Mouse (Mus musculus): Measurements from ENCODE around the gene Nphp1. TPM values are rescaled to one million over a fixed set of nuclear protein-coding genes. Genes with fewer than 3 reads are reported as not detected.

Gene Nphp1
- polyA plus RNA-seq (2012; rRNA removed) = 5.5 and 5.6 TPM in 2 replicates

GRCm38 (mm10) chr2:127788440-127789116 is at the start of gene Nphp1:
Gene Nphp1 (minus strand): TSS chr2:127788897.
- Histone ChIP-seq H3K4me1 (replicated peaks; ENCODE audit: control insufficient read depth, insufficient read depth, low read length) (peaks cover 6% of the 10 kb centered on the region), H3K27me3 (ENCODE audit: control insufficient read depth, insufficient read depth, low read length) (no peaks in the 10 kb centered on the region), H3K4me3 (ENCODE audit: control insufficient read depth, insufficient read depth, low read length) (peak within 1 kb of the TSS; percentile 50), H3K27ac (ENCODE audit: control insufficient read depth, insufficient read depth, low read length) (no peak within 1 kb of the TSS), H3K36me3 (ENCODE audit: control insufficient read depth, insufficient read depth, low read length) (no peaks in the 10 kb centered on the region)
- under 1% methylated on average over 40 of the region's 40 CpGs for WGBS
- 0 out of 2 replicates have a peak, but pooled peaks have one; percentile 30 for TF ChIP-seq POLR2A (IDR thresholded peaks at IDR 0.05; ENCODE audit: control insufficient read depth, extremely low read depth, insufficient read depth, low read length, poor library complexity)
- TF ChIP-seq CTCF (IDR thresholded peaks at IDR 0.05; ENCODE audit: borderline replicate concordance, control insufficient read depth, extremely low read depth, insufficient read depth, low read length, poor library complexity) = no peak
- peak; percentile 87 for DNase-seq

- TF ChIP-seq POLR2A (IDR thresholded peaks at IDR 0.05; ENCODE audit: control insufficient read depth, extremely low read depth, insufficient read depth, low read length, poor library complexity) (no peak), CTCF (IDR thresholded peaks at IDR 0.05; ENCODE audit: borderline replicate concordance, control insufficient read depth, extremely low read depth, insufficient read depth, low read length, poor library complexity) (no peak)
- WGBS = 4% methylated on average over 2 of the region's 2 CpGs
- DNase-seq = peak; percentile 19
- no peaks in the 10 kb centered on the region; the same call in 1 of the 2 replicates for H3K27me3 ChIP-seq (ENCODE audit: control insufficient read depth, insufficient read depth, low read length)
- no peak overlapping the region for H3K4me3 ChIP-seq (ENCODE audit: control insufficient read depth, insufficient read depth, low read length)
- no peak overlapping the region for H3K27ac ChIP-seq (ENCODE audit: control insufficient read depth, insufficient read depth, low read length)
- H3K4me1 ChIP-seq (replicated peaks; ENCODE audit: control insufficient read depth, insufficient read depth, low read length) = peaks cover 4% of the 10 kb centered on the region
- H3K36me3 ChIP-seq (ENCODE audit: control insufficient read depth, insufficient read depth, low read length) = no peaks in the 10 kb centered on the region
Observed at GRCm38 (mm10) chr2:127832833-127833190, 44.1 kb upstream of the Nphp1 start.

- 11% methylated on average over 11 of the region's 11 CpGs for WGBS
- H3K27ac ChIP-seq (ENCODE audit: control insufficient read depth, insufficient read depth, low read length) = no peak overlapping the region
Observed at GRCm38 (mm10) chr2:127832103-127832832, 43.6 kb upstream of the Nphp1 start.

DNA sequence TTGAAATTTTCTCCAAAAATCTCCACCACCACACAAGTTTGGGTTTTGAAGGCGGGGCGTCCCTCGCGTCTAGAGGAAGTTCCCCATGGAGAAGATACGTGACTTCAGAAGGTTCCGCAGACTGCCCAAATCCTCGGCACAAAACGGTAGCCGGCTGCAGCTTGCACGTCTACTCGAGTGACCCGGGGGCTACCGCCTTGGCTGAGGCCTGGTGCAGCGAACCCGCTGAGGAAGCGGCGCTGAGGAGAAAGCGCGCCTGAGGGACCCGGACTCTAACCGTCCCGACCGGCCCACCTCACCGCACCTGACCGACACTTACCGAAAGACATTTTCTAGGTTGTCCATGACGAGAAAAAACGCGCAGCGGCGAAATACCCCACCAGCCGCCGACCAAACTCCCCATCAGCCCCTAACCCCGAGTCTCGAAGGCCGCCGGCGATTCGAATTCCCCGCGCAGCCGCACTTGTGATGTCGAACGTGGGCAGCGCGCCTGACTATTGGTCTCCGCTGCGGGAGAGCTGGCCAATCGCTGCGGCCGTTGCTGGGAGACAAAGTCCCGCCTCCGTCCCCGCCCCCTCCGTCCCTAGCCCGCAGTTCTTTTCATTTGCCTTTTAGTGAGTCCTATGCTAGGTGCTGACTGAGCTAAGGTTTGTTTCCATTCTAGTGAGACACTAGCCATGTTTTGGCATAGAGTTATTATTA is 42.9 kb upstream of the Nphp1 start, which contains the start of gene Bub1:
Gene Bub1 (minus strand): TSS at position 465 of the 702 bp plus-strand sequence.
- TF ChIP-seq CTCF (IDR thresholded peaks at IDR 0.05; ENCODE audit: borderline replicate concordance, control insufficient read depth, extremely low read depth, insufficient read depth, low read length, poor library complexity) = 0 out of 2 replicates have a peak, but pooled peaks have one; percentile 29
- no peak for TF ChIP-seq POLR2A (IDR thresholded peaks at IDR 0.05; ENCODE audit: control insufficient read depth, extremely low read depth, insufficient read depth, low read length, poor library complexity)
- peaks cover 4% of the 10 kb centered on the region for H3K4me1 ChIP-seq (replicated peaks; ENCODE audit: control insufficient read depth, insufficient read depth, low read length)
- under 1% methylated on average over 56 of the region's 56 CpGs for WGBS
- H3K4me3 ChIP-seq (ENCODE audit: control insufficient read depth, insufficient read depth, low read length) = peak within 1 kb of the TSS; percentile 74
- no peaks in the 10 kb centered on the region; the same call in none of the 2 replicates for H3K36me3 ChIP-seq (ENCODE audit: control insufficient read depth, insufficient read depth, low read length)
- H3K27ac ChIP-seq (ENCODE audit: control insufficient read depth, insufficient read depth, low read length) = no peak within 1 kb of the TSS
- no peaks in the 10 kb centered on the region; the same call in 1 of the 2 replicates for H3K27me3 ChIP-seq (ENCODE audit: control insufficient read depth, insufficient read depth, low read length)
- peak; percentile 92 for DNase-seq

More at GRCm38 (mm10) chr2:127832103-127832832, 43.6 kb upstream of the Nphp1 start:
- TF ChIP-seq POLR2A (IDR thresholded peaks at IDR 0.05; ENCODE audit: control insufficient read depth, extremely low read depth, insufficient read depth, low read length, poor library complexity) (no peak), CTCF (IDR thresholded peaks at IDR 0.05; ENCODE audit: borderline replicate concordance, control insufficient read depth, extremely low read depth, insufficient read depth, low read length, poor library complexity) (no peak)
- no peak for DNase-seq
- H3K27me3 ChIP-seq (ENCODE audit: control insufficient read depth, insufficient read depth, low read length) = no peaks in the 10 kb centered on the region; the same call in 1 of the 2 replicates
- no peaks in the 10 kb centered on the region for H3K36me3 ChIP-seq (ENCODE audit: control insufficient read depth, insufficient read depth, low read length)
- H3K4me1 ChIP-seq (replicated peaks; ENCODE audit: control insufficient read depth, insufficient read depth, low read length) = peaks cover 4% of the 10 kb centered on the region
- no peak overlapping the region for H3K4me3 ChIP-seq (ENCODE audit: control insufficient read depth, insufficient read depth, low read length)

DNA sequence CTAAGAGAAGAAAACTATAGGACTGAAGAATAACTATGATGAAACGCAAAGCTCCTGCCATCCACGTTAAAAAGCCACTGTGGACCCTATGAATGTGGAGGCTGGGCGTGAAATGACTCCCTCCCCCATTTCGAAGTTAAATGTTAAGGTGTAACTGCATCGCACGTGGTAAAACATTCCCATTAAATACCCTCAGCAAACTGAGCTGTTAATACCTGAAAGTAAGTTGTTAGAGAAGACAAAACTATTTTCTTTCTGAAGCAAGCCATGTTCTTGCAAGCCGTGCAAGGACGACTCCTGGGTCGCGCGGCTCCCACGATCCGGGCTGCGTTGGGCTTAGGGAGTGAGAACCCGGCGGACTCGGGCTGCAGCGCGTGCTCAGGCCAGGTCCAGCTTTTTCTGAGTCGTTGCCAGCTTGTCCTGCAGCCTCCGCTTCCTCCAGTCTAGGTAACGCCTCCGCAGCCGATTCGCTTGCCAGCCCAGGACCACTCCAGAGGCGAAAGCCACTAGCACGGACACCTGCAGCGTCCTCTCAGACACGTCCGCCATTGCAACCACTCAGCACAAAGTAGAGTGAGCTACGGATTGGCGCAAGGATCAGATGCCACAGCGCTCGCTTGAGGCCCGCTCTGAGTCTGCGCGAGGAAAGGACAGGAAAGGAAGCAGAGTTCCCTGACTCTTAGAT is 3.4 kb upstream of the Nphp1 start, which contains the start of gene Mtln:
Gene Mtln (minus strand): TSS at position 570 of the 685 bp plus-strand sequence.
- H3K27ac ChIP-seq (ENCODE audit: control insufficient read depth, insufficient read depth, low read length) = no peak within 1 kb of the TSS
- DNase-seq = peak; percentile 87
- under 1% methylated on average over 37 of the region's 37 CpGs for WGBS
- TF ChIP-seq CTCF (IDR thresholded peaks at IDR 0.05; ENCODE audit: borderline replicate concordance, control insufficient read depth, extremely low read depth, insufficient read depth, low read length, poor library complexity) (peak; percentile 50; the same call in 1 of the 2 replicates), POLR2A (IDR thresholded peaks at IDR 0.05; ENCODE audit: control insufficient read depth, extremely low read depth, insufficient read depth, low read length, poor library complexity) (peak; percentile 52)
- peaks cover 6% of the 10 kb centered on the region for H3K4me1 ChIP-seq (replicated peaks; ENCODE audit: control insufficient read depth, insufficient read depth, low read length)
- peak within 1 kb of the TSS; percentile 89 for H3K4me3 ChIP-seq (ENCODE audit: control insufficient read depth, insufficient read depth, low read length)
- H3K27me3 ChIP-seq (ENCODE audit: control insufficient read depth, insufficient read depth, low read length) = no peaks in the 10 kb centered on the region
- H3K36me3 ChIP-seq (ENCODE audit: control insufficient read depth, insufficient read depth, low read length) = no peaks in the 10 kb centered on the region

Measured in thymus, adult 2 months (tissue).